Mouse (Mus musculus) right cerebral cortex, postnatal 36 days (tissue): ENCODE results near the gene Zbtb20.

Experiments used
- DNase-seq, 2 experiments: peaks; one replicate each; pipeline ENCODE4 v3.0.0; 2022; ENCODE audit warnings: low spot score in 2 of 2, mixed read lengths in 1 of 2

Zbtb20 gene

DNA sequence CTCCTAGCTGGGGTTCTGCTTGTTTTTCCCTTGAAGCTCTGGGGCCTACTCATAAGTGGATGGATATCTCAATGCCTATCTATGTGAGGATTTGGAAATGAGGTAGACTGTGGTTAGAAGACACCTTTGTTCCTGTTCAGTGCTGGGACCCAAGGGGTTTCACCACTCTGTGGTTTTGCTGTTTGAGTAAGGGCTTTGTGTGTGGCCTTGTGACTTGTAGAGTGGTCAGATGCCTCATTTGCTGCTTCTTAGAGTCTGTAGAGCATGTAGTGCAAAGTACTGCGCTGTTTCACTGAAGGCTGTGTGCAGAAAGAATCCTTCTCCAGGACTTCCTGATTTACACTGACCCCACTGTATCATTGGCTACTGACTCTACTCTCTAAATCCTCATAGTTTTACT is 314.7 kb downstream of the Zbtb20 start:
- DNase-seq, result no peak

DNA sequence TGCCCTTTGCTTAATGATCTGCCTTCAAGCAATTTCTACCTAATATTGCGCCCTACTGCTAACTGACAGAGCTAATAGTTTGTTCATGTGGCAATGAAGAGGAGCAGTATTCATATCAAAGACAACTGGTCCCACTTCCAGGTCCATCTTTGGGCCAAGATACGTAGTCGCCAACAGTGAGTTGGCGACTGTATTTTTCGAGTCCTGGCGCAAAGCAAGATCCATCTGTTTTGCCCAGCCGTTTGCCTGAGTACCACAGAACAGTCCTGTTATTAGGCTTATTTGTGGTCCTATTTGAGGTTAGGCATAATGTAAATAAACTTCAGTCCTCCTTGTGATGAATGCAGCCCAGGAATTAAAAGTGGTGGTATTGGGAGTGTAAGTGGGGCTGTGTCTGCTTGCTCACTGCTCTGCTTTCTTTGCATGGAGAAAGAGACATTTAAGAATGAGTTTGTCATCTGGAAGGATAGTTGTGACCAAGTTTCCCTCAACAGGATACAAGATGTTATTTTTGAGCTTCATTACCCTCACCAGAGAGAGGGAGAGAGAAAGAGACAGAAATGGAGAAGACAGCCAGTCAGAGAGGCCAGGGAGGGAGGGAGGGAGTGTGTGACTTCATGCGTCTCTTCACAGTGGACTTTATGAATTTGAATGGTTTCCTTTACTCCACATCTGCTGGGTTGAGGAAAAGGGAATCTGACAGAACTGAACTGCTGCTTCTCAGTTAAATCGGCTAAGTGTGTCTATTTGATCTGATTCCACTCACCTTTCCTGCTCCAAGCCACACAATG is 315.6 kb downstream of the Zbtb20 start:
- DNase-seq, result no peak

DNA sequence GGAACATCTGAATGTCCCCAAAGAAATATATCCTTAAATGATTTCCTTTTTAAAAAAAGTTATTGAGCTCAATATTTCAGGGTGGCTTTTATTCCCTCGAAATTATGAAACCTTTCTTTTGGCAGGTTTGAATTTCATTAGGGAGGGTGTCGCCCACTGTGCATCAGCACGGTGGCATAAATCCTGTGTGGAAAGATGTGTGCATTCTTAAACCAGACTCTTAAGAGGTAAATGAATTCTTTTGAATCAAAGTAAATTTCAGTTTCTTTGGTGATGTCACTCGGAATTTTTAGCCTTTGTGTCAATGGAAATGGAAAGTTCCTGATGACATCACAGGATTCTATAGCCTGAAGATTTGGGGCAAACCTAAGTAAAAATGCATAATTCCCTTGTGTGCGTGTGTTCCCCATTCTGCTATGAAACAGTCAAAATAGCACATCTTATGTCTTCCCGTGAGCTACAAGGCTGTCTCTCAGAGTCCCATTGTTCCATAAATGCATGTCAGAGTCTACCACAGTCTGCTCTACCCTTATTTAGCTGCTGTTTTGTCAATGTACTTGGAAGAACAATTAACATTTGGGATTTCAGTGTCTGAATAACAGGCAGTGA is 318.1 kb downstream of the Zbtb20 start:
- DNase-seq, result no peak

DNA sequence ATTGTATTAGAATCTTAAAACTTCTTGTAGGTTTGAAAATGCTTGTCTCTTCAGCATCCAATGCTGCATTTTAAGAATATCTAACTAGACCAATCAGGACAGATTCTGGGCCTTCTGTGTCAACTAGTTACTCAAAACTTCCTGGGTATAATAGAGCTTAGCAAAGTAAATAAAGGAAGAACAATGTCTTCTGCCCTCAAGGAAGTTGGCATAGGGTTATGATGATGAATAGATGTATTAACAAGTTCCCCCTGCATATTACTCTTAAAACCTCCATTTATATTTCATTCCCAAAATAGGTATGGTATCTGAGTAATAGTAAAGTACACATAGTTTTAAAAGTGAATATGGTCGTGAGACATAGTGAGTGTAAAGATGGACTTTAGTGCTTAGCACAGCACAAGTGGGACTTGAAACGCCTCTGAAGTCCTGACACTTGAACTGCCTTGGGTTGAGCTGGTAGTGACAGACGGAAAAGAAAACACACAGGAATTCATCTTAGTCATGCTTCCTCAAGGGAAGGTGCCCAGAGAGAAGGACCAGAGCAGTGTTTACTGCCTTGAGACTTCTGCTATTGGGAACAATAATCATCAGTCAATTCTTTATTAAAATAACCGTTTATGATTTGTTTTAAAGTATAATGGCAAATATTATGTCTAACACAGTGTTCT is 341.8 kb downstream of the Zbtb20 start:
- DNase-seq, result no peak

DNA sequence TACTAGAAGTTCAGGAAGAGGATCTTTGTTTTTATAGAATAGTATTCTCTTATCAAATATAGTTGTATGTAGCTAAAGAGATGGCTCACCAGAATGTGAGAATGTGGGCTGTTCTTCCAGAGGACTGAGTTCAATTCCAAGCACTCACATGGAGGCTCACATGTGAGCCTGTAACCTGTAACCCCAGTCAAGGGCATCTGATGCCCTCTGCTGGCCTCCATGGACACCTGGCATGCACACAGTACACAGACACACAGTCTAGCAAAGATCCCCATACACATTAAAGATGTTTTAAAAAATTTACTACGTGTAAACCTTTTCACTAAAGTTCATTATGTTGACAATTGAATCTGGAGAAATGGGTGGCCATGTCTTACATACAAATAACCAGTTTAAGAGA is 343.7 kb downstream of the Zbtb20 start:
- DNase-seq, result no peak

DNA sequence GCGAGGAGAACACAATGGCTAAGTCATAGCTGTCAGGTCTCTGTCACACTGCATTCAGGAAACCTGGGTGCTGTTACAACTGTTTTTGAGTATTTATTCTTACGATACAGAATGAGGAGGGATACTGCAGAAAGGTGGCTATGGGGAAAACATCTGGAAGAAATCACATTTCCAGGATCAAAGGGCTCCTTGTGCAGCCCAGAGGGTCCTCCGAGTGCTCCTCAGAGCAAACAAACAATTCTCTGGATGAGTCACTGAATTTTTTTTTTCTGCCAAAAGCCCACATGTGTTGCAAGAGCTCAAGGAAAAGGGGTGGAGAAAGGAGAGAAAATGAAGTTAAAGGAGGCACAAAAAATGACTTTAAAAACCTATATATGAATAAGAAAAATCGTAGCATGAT is 345.6 kb downstream of the Zbtb20 start:
- DNase-seq, result no peak

DNA sequence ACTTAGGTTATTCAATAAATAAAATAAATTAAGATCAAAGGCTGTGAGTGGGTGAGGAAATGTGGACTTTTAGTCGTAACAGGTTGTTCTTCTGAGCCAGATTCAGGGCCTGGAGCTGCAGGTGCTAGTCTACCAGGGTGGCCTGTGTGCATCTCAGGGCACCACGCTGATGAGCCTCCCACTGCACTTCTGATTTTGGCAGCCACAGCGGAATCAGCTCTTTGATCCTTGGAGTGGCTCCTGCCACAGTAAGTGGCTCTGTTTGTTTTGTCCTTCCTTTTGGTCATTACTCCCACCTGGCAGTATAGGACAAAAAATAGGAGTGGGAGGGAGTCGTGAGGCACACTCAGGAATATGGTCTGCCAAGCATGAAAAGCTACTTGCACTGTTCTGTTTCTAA is 354.6 kb downstream of the Zbtb20 start:
- DNase-seq, result no peak

DNA sequence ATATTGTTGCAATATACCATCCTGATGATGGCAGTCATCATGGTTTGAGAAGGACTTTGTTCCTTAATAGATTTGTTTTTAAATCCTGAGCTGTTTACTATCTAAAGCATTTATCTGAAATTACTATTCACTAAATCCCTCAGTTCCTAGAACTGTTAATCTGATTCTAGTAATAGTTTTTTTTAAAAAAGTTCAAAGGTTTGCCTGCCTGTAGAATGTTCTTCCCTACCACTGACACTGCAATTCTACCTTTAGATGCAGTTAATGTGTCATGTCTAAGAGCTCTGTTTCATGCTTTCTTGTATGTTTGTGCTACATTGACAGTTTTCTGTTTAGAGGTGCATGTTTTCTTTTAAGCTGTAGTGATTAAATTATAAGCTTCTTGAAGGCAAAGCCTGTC is 358.6 kb downstream of the Zbtb20 start:
- no peak for DNase-seq

DNA sequence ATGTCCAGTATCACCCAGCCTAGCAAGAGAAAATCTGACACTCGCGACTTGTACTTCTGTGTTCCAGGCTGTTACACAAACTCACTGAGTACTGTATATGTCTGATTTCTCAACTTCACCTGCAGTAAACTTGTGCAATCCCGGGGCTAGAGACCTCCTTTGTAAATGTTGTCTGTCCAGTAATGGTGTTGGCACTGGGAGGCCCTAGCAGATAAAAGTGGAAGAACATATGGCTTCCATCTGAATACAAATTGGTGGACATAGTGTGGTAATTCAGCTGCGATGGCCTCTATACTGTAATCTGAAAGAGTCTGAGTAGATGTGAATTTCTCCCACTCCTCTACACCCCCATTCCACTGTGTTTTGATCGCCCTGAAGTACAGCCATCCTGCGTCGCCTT is 359.6 kb downstream of the Zbtb20 start:
- DNase-seq, result no peak

DNA sequence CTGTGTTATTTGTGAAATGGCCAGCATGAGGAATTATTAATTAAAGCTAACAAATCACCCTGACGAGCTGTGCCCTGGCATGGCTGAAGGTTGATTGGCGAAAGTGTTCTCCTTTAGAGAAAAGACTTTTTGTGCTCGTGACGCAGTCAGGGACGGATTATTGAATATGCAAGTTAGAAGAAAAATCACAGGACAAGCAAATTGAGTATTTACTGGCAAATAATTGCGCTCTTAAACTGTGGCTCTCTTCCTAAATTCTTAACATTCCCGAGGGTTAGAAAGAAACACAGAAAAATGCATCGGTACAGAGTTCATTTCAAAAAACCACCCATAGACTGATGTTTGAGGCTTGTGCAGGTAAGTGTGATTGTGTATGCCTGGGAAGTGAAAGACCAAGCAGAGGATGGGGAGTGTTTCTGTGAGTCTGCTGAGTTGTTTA is 360.1 kb downstream of the Zbtb20 start:
- no peak for DNase-seq

DNA sequence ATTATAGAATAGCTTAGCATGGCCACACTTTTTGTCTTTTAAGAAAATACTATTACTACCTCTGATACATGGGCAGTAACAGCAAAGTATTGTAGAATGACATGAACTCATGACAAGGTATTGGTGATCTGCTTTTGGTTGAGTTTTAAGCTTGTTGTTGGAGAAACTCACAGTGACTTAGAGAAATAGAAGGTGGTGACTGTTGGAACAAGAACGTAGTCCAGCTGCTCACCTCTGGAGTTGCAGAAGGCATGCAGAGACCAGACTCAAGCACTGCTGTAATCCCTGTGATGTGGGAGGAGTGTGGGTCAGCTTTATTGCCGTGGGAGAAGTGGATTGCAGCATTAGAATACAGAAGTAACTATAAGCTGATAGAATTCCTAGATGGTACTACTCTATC is 361.9 kb downstream of the Zbtb20 start:
- no peak for DNase-seq

DNA sequence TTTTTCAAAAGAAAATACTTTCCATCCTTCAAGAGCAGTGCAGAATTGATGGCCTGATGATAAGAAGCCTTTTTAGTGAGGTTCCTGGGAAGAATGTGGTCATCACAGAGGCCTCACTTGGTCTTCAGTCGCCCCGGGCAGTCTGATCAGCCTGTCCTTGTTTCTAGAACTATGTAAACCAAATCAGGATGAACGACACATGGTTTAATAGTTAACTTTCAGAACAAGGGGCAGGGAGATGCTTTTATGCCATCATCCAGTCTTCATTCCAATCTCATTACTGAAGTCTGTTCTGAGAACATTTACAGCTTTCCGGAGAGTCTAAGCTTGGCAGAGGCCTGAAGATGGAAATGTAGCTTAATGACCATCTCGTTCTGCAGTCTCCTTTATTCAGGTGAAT is 371.3 kb downstream of the Zbtb20 start:
- DNase-seq, result no peak

DNA sequence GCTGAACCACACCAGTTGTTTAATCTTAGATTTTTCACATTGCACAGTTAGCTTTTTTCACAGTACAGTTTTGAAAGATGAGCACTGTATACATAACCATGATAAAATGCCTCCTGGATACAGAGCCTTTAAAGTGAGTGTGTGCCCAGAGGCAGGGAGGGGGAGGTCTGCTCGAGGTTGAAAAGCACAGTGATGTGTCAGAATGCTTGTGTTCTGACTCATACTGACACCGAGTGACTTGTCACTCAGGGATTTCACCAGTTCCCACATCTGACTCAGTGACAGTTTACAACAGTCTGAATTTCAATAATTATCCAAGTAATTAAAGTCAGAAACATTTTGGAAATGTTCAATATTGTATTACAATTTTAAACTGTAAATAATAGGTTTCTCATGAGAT is 377.4 kb downstream of the Zbtb20 start:
- no peak for DNase-seq

DNA sequence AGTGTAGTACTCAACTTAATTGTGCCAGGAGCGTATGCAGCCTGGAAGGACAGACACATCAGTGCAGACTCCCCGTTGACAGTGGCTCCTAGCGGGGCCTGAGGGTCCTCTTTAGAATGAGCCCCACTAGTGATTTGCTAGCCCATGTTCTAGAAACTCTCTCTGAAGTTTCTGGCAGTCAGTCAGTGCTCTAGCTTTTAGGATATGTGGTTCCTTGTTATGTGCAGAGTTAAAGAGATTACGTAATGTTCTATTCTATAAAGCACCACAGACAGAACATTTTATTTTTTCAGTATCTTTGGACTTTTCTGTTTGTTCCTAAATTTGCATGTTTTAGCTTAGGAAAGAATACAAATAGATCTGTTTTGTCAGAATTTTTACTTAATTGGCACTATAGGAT is 378.1 kb downstream of the Zbtb20 start:
- no peak for DNase-seq

DNA sequence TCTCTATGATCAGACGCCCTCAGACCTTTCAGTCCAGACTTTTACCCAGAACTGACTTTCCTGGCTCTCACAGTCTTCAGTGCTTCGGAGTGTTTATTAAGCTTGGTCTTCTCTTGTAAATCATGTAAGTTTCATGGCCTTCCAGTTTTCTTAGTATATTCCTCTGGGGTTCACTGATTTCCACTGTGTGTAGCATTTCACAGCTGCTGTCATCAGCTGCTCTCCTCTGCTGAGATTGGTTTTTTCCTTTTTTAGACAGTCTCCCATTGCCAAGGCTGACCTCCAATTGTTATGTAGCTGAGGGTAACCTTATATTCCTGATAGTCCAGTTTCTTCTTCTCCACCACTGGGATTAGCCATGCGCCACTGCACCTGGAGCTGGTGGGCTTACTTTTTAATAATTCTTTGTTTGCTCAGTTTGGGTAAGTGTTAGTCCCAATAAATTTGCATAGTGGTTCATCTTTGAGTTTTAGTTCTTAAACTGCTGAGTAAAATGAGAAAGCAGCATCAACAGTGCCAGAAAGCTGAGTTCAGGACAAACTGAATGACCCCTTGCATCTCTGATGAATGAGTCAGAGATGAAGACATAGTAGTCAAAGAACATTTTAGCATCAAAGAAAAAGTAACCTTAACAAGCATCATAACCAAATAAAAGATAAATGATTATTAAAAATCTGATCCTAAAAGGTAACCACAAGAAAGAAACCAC is 380.7 kb downstream of the Zbtb20 start:
- no peak for DNase-seq

DNA sequence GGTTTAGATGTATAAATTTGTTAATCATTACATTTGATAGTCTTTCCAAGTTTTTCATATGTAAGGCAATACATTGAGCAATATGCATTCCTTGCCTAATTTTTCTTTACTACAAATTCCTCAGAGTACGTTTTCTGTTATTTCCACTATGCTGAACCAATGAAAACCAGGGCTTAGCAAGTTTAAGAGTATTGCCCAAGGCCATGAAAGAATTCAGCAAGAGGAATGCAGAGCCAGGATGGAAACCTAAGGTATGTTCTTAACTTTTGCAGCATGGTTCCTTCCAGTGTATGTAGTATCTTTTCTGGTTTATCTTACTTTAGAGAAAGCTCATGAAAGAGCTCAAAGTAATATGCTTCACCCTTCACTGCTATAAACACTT is 381.2 kb downstream of the Zbtb20 start:
- no peak for DNase-seq

DNA sequence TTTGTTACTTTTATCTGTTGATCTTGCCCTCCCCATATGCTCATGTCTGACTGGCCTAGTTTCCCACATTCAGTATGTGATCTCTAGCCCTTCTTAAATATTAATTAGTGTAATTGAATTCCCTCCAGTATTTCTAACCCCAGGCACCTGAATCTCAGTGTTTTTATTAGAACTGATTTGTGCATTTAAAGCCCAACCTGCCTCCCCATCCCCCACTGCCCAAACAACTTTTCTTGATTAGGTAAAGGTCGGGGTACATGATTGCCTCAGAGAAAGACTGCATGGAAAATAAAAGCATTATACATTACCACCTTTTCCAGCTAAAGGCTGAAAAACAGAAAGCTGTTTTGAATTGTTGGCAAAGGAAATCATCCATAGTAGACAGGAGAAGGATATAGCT is 383.8 kb downstream of the Zbtb20 start:
- no peak for DNase-seq

DNA sequence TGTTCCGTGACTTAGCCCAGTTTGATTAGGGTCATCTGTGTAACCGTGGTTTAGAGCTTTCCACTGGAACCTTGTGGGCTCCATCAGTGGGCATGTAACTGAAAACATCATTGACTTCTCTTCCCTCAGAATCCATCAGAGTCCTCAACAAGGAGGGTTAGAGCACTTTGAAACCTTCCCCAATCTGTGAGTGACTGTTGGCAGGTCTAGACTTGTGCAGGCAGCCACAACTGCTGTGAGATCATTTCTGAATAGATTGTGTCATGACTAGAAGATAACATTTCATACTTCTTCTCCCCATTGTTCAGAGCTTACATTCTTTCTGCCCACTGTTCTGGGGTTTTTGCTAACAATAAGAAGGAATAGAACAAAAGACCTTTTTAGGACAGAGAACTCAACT is 385.2 kb downstream of the Zbtb20 start:
- DNase-seq, result no peak

DNA sequence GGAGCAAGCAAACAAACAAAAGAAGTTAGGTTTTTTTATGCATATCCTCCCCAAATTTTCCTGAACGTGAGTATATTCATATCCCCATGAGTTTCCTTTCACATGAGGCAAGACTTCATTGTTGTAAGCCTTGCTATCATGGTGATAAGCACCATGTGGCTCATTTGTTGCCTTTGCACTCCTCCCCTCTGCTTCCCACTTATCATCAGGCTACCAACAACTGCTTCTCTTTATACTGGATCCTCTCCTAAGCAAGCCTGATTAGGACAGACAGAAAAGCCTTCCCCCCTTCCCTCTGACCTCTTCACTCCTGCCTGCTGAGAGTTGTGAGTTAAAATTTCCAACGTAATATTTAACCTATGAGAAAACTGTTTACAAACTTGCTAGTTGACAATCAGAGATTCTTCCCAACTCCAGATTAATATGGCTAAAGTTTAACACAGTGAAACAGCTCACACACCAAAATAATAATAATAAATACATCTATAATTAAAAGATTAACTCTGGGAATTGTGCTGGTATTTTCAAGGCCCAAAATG is 398.4 kb downstream of the Zbtb20 start:
- DNase-seq, result no peak

DNA sequence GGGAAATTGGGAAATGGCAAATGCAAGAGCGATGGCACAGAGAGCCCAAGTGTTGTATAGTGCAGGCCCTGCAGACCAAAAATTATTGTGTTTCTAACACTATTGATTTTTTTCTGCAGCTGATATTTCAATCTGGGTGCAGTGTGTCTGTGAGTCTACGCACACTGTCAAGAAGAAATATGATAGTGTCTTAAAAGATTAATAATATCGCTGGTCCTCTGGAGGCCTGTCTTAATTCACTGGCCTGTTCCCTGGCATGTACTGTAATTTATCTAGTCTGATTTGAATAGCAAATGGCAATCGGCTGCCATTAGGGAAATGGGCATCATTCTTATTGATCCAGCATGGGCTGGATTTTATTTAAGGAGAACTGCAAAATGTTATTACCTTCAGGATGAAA is 401.1 kb downstream of the Zbtb20 start:
- no peak for DNase-seq

DNA sequence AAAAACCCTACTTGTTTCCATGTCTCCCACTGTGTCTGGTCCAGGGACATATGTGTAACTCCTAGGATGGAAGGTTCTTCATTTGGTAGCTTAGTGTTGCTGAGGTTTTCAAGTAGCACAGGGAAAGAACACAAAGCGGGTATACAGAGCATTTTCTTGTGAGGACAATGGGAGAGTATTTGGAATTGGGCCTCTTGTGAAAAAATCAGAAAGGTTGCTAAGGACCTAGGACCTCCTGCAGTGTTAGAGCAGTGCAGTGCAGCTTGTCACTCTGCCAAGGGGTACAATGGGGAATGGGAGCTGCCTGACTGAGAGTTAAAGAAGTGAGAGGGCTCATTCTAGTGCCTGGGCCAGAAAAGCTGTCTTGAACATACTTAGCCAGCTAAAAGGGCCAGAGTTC is 410.6 kb downstream of the Zbtb20 start:
- no peak for DNase-seq

DNA sequence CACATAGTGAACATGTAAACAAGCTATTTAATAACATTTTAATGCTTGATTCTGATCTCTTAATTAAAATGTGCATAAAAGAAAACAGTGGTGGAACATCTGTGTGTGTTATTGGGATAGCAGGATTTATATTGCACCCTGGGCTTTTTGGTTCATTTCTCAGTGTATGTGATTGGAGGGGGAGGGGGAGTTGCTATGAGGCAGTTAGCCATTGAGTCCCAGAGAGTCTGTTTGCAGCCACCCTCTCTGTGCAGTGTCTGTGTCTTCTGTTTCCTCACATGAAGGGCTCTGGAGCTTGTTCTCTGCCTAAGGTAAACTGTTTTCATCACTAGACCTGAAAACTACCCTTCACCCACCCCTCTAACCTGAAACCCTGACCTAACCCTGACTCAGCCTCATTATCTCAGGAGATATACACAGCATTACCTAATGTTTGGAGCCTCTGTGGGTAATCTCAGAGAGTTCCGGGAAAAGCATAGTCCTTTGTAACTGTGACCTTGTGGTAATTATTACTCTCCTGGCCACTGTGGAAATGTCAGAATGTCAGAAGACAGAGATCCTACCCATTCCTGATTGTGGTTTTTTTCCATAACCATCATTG is 411.2 kb downstream of the Zbtb20 start:
- no peak for DNase-seq
